Mouse (Mus musculus): ENCODE results near the gene Immp1l. TPM values are rescaled to one million over a fixed set of nuclear protein-coding genes. Genes with fewer than 3 reads are reported as not detected.

Gene Immp1l
- polyA plus RNA-seq, 2 experiments = 21.0 to 77.7 TPM

DNA sequence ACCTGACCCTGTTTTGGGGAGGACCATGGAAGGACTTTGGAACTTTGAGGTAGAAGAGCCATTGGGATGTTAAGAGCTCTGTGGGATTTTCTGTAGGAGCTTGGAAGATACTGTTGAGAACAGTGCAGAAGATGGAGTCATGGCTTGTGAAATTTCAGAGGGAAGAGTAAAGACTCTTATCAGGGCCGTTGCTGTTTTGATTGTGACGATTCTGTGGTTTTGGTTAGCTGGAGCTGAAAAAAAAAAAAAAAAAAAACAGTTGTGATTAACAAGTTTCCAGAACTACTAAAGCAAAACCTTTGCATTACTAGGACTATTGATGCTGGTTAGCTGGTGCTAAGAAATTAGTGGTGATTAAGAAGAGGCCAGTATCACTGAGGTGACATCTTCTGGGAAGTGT lies 104.0 kb downstream of the Immp1l start:
- no peak for TF ChIP-seq EP300 (IDR thresholded peaks at IDR 0.05; ENCODE audit: low read depth)
- no peak for TF ChIP-seq CTCF (IDR thresholded peaks at IDR 0.05; ENCODE audit: low read depth)

More for the DNA sequence above, 104.0 kb downstream of the Immp1l start:
- H3K27ac ChIP-seq = no peak overlapping the region
- H3K4me1 ChIP-seq (replicated peaks; ENCODE audit: control insufficient read depth in 2 of 2, insufficient read depth in 2 of 2, low read length in 1 of 2) = no peaks in the 10 kb centered on the region
- no peaks in the 10 kb centered on the region for H3K9me3 ChIP-seq (ENCODE audit: control insufficient read depth, low read length)
- no peak overlapping the region for H3K4me3 ChIP-seq (ENCODE audit: insufficient read depth in 1 of 2, low read depth in 2 of 2, low read length in 2 of 2)
- 23% methylated on average over 2 of the region's 2 CpGs for WGBS (ENCODE audit: insufficient replicate concordance)
- no peaks in the 10 kb centered on the region for H3K27me3 ChIP-seq (ENCODE audit: control insufficient read depth, insufficient read depth, low read length)
- ATAC-seq (ENCODE audit: insufficient read depth) (no peak), DNase-seq (ENCODE audit: low read depth in 3 of 3, low spot score in 3 of 3) (no peak)
- no peaks in the 10 kb centered on the region for H3K36me3 ChIP-seq (replicated peaks; ENCODE audit: control insufficient read depth, insufficient read depth, low read depth)
- no peak overlapping the region for H3K9ac ChIP-seq (replicated peaks)
- H3K4me2 ChIP-seq (ENCODE audit: low read depth) = no peak overlapping the region

Small RNAs within 50 kb of the gene (microRNA-seq; reads per million reads assigned to microRNA genes)
- not detected for gene Gm22002

Other genes starting within 250 kb of the Immp1l start
- 0.06 and 0.11 TPM in 2 replicates for gene Pax6, start 235.7 kb upstream of the Immp1l start, polyA plus RNA-seq (2012; rRNA removed)
- gene Pax6, start 235.7 kb upstream of the Immp1l start, polyA plus RNA-seq (2014; fragmentation: Nextera tagmentation; extraction: Ambion mirVana) = 0.08 TPM in 1 of 2 replicates, not detected in the other
- gene Elp4, start 74 bp upstream of the Immp1l start, polyA plus RNA-seq (2012; rRNA removed) = 2.8 and 5.3 TPM in 2 replicates
- 11.8 and 15.7 TPM in 2 replicates for gene Elp4, start 74 bp upstream of the Immp1l start, polyA plus RNA-seq (2014; fragmentation: Nextera tagmentation; extraction: Ambion mirVana)
- 6.0 and 12.8 TPM in 2 replicates for gene Dnajc24, start 98.9 kb downstream of the Immp1l start, polyA plus RNA-seq (2012; rRNA removed)
- 18.8 and 22.6 TPM in 2 replicates for gene Dnajc24, start 98.9 kb downstream of the Immp1l start, polyA plus RNA-seq (2014; fragmentation: Nextera tagmentation; extraction: Ambion mirVana)

All from liver, embryonic 14.5 days (tissue).